Mouse (Mus musculus) monocyte, adult 5-6 weeks (primary cell): Measurements from ENCODE around the gene Zfp444. TPM values are rescaled to one million over a fixed set of nuclear protein-coding genes. Genes with fewer than 3 reads are reported as not detected.

Experiments
- ATAC-seq: fragments of 153-309, 156-312 bp; replicated peaks from 2 replicates; pipeline ENCODE4 v1.8.0; 2017; ENCODE audit warnings: mild to moderate bottlenecking; ENCODE audit not compliant: low TSS enrichment, insufficient number of reproducible peaks, severe bottlenecking, poor library complexity, low FRiP score
- total RNA-seq: library from RNA; stranded (forward); fragments of 200-1000, 200-491, 200-594 nt; gene quantifications from 3 replicates; pipeline ENCODE4 v1.2.3, GENCODE M21; 2017

Gene Zfp444
- 12.1 to 33.4 TPM (median 16.7 TPM) in 3 replicates for total RNA-seq

DNA sequence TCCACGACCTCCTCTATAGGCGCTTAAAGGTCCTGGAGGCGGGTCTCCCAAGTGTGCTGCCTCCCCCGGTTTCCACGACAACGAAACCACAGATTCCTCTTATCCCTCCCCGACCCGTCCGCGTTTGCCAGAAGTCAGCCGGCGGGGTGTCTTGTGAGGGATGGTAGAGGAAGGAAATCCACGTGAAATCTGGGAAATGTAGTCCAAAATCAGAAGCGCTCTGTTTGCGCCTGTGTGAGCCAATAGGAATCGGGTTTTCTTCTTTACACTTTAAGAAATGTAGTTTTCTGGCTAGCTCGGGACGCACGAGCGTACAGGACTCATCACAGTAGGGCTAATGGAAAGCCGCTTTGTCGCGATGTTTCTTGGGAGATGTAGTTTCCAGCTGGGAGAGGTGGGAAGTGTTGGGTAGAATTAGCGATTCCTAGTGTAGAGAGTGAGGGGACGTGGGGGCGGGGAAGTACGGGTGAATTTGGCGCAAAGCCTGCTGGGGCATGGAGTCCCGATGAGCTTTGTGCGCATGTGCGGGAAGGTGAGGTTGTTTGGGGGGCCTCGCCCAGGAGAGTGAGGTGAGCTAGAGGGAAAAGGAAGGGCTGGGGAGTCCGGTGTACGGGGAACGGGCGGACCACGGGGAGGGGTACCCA lies at the start of gene Zfp444:
Zfp444 (plus strand) TSS at position 221 of the 644 bp plus-strand sequence.
- ATAC-seq = peak; percentile 81

DNA sequence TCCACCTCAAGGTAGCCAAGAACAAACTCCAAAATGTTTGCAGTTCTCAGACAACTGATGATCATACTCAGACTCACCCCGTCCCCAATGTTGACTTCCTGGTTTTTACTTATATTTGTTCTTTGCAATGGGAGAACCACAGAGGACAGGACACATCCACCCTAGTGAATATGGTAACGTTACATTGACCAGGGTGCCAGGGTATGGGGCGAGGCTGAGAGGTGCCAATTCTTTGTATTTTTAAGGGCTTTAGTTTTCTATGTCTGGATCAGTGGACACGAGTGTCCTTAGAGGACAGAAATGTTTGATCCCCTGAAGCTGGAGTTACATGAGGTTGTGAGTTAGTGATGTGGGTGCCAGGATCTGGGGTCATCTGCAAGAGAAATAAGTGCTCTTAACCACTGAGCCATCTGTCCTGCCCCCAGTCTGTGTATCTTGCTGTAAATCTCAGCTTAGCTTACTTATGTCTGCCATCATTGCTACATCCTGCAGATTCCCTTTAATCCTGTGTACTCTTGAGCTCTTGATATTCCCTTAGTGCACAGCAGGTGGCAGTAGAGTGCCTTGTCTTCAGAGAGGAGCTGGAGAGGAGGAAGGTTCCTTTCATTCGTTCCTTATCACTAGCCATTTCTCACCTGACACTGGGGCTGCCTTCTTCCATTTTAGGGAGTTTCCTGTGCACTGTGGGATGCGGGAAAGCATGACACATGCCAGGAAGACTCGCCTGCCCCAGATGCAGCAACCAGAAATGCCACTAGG lies 45.2 kb upstream of the Zfp444 start:
- peak; percentile 79 for ATAC-seq

DNA sequence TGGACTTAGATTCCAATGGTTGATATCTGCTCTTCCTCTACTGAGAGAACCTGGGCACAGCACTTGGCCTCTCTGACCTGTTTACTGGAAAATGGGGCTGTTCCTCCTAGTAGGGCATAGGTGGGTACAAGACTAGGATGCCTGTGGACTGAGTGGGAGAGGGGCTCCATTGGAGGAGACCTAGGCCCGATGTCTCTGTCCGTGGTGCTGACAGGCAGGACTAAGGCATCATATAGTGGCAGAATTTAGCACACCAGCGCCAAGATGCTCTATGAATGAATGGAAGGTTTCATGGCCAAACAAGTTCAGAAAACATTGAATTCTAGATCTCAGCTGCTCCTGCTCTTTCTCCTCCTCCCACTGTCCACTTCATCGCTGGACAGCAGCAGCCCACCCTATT lies 41.7 kb upstream of the Zfp444 start:
- no peak for ATAC-seq

DNA sequence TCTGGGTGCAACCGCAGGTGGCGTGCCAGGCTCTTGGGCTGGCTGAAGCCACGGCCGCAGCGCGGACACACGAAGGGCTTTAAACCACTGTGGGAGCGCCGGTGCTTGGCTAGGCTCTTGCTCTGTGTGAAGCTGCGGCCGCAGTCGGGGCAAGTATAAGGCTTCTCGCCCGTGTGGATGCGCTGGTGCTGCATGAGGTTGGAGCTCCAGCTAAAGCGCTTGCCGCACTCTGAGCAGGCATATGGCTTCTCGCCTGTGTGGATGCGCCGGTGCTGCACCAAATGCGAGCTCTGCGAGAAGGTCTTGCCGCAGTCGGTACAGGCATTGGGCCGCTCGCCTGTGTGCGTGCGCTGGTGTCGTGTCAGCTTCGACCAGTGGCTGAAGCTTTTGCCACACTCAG lies 39.4 kb upstream of the Zfp444 start:
- ATAC-seq = no peak

DNA sequence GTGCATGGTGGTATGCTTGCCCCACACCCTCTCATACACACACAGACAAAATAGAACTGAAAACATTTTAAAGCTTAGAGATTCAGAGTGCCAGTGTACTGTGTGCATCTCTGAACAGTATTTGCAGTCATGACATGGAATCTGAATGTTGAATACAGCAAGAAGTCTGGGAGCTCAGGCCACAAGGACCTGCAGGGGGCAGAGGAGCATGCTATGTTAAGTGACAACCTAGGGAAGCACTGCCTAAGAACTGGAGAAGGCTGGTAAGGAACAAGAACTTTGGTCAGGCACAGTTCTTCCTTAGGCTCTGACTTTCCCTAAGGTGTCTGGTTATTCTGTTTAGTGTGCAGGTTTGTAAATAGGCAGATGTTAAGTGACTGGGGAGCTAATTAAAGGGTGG lies 35.5 kb upstream of the Zfp444 start:
- no peak for ATAC-seq

DNA sequence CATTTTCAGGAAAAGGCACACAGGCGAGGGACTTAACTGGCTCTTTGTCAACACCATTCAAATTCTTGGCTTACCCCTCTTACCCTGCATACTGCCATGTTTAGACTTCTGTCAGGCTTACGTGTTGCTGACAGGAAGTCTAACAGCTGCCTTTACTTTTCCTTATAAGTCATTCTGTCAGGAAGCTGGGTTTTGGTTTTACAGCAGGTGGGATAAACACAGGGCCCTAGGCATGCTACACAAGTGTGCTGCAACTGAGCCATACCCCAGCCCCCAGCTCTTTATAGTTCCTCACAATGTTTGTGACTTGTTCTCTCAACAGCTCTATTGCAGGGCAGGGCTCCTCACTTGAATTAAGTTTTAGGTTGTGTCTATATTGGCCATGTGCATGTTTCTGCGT lies 32.7 kb upstream of the Zfp444 start:
- no peak for ATAC-seq

DNA sequence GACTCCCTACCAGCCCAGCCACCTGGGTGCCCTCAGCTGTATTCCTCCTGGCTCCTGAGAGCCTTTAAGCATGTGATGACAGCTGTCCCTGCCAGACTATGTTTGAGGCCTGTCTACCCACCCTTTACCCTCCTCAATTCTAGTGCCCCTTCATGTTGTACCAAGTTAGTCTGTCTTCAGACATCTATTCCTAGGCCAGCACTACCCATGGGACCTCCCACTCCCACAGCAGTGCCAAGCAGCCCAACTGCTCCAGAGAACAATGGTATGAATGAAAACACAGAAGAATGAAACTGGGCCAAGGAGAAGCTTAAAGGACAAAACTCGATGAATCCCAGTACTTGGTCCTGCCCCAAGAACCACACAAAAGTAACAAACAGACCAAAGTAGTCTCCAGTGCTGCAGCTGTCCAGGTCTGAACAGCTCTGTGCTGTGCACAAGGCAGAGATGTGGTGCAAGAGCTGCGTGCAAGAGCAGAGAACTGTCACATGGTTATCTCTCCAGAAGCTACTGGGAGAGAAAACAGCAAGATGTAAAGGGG lies 28.0 kb upstream of the Zfp444 start:
- no peak for ATAC-seq

DNA sequence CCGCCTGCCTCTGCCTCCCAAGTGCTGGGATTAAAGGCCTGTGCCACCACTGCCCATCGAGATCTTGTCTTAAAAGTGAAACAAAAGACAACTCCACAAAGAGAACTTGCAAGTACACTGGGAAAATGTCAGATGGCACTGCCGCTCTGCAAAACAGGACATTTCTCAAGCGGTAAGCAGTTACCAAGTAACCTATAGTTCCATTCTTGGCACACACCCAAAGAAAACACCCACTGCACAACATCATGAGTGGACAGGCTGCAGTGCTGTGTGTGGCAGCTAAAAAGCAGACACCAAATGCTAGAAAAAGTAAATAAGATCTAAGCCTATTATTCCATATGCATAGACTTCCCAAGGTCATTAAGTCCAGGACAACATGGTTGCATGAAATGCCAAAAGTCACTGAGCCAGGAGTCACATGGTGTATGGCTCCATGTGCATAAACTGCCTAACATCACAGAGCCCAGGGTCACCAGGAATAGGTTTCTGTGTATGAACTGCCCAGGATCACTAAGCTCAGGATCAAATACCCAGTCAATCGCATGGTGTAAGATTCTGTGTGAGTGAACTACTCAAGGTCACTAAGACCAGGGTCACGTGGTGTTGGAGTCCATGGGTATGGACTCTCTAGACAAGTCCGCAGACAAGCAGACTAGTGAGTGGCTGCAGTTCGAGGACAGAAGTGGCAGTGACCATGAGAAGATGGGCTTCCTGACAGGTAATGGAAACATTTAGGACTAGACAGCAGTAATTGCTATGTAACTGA lies 26.4 kb upstream of the Zfp444 start:
- no peak for ATAC-seq

DNA sequence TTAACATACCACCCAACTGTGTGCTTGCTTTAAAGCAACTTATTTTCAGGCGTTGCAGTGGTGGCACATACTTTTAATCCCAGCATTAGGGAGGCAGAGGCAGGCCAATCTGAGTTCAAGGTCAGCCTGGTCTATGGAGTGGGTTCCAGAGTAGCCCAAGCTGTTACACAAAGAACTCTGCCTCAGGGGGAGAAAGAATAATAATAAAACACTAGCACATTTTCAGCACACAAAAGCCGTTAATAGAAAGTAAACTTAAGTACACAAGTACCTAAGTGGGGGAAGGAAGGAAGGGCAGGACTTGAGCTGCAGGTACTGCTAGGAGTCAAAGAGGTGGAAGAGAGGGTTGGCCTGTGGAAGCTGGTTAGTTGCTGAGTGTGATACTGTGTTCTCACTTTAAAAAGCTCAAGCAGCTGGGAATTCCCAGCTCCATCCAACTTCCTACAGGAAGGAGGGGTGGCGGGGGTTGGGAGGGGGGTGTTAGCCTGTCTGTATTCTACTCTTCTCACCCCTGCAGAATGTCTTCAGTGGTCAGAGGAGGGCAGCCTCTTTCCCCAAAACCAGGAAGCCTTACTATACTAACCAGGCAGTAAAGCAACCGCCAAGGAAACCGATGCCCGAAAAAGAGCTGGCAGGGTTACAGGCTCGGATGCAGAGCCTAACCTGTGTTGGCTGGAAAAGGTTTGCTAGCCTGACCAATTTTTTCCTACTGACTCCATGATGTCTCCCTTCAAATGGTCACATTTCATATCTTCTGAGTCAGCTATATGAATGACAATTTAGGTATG lies 25.6 kb upstream of the Zfp444 start:
- no peak for ATAC-seq

DNA sequence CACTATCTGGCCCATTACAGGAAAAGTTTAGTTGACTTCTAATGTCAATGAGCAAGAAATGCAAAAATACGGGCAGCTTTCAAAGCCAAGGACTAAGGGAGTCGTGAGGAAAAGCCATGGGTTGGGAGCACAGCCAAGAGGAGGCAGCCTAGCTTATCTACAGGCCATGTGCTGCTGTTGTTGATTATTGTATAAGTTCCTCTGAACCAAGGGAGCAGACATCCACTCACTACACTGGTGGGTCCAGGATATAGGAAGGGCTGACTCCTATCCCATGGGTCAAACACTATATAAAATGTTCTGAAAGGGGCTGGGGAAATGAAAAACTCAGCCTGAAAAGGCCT lies 25.1 kb upstream of the Zfp444 start:
- no peak for ATAC-seq

DNA sequence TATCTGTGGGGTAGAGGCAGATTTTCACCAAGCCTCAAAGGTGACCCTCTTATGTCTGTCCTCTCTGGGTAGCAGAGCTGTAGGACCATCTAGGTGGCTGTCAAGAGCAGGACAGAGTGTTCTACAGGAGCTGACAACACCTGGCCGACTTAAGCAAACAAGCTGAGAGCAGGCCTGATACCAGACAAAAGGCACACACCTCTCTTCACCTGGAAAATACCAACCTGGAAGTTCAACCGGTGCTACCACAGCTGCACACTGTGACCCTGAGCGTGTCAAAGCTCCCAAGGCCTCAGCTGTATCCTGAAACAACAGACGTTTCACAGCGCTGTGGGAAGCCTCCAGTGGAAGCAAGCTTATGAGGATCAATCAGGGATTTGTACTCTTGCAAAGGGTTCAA lies 24.3 kb upstream of the Zfp444 start:
- no peak for ATAC-seq

DNA sequence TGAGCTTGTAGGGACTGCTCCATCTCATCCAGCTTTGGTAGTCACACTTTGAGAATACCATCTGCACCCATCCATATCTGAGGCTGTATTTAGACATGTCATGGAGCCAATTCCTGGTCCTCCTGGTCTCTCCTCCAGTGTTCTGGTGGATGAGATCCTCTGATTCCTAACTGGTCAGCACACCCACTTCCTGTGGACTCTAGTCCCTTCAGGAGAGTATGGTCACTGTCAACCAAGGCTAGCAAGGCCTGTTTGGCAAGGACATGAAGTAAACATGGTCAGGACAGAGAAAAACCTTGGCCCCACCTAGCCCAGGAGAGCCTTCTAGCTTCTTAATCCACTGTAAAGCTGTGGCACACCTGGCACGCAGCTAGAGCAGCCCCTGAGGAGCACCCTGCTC lies 20.8 kb upstream of the Zfp444 start:
- ATAC-seq = no peak

DNA sequence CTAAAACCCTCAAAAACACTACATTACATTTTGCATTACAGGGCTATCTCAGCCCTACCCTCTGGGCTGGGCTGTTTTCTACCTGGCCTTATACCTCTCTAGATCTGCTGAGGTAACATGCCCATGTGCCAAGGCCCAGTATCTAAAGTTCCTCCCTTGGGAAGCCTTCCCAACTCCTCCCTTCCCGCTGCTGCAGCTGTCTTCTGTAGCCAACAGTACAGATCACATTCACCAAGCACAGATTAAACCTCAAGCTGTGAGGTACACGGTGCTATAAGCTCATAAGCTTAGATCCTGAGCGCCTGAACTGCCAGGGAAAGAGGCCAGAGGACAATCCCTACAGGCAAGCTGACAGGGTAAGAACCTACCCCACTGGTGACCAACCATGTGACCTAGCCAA lies 20.0 kb upstream of the Zfp444 start:
- no peak for ATAC-seq

DNA sequence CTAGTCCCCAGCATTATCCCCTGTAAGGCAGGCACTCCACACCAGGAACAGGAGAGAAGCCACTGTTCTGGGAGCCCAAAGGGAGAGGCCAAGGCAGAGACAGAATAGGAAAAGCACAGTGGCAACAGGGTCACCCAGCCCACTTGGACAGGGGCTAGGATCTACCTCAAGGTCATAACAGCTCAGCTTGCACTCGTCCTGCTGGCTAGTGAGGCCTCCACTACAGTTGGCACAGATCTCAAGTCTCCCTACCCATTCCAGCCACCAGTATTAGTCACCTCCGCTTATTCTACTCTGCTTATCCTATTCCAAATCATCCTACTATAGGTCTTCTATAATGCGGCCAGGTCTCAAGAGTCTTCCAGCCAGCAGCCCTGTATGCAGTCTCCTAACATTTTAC lies 18.9 kb upstream of the Zfp444 start:
- no peak for ATAC-seq

DNA sequence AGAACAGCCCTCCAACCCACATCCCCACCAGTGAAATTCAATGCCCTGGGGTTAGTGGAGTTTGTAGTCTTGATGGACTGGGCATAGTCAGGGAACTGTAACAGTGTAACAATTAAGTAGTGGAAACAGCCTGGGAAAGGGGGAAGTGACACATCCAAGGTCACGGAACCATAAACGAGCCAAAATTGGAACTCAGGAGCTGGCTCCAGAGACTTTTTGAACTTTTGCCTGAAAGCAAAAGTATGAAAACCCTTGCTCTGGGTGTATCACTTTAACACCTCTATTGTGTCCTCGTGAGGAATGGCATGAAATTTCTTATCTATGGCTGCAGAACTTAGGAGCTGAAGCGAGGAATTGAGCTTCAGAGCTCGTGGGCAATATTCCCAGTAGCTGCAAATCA lies 17.9 kb upstream of the Zfp444 start:
- no peak for ATAC-seq

DNA sequence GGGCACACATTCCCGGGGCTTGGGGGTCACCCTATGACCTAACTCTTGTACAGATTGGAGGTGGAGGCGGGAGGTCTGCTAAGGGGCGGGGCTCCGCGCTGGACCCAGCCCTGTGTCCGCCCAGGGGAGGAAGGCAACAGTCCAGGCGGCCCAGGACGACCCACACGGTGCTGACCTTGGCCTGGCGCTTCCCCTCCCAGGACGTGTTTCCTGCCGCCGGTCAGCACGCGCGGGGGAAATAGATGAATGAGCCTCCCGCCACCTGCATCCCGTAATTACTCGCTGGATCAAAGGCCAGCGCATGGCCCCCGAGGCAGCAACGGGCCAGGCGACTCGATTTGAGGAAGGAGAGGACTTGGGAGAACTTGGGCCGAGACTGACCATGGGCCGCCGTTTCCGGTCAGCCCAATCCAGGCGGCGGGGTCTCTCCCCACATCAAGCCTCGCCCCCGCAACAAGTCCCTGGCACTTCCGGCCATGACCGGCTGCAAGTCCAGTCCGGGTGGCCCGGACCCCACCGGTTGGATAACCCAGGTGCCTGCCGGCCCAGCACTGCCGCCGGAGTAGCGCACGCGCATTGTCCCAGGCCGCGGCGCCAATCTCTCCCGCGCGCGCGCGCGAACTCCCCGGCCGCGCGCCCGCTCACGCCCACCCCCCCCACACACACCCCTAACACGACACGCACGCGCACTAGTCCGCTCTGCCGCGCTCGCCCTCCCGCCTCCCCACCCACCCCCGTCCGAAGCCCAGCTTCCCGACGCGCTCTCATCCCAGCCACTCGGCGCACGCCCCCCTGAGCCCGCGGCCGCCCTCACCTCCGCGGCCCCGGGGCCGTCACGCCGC lies 16.8 kb upstream of the Zfp444 start:
- ATAC-seq = peak; percentile 14; the same call in 1 of the 2 replicates

DNA sequence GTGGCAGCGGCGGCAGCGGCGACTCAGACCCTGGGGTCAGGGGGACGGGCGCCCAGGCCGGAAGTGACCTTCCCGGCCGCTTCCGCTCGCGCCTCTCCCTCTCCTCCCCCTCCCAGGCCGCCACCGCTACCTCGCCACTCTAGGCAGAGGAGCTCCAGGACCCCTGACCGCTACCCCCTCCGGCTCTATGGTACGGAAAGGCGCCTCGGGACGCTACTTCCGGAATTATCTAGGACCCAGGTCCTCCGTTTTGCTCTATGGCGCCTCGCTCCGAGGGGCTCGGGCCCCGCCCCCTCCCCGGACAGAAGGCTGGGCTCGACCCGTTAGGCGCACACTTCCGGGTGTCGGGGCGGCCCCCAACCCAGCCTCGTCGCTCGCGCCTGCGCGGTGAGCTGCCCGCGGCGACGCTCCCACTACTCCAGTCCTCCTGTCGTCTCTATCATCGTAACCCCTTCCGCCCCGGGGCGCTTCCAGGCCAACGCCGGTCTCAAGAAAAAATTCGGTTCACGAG lies 16.1 kb upstream of the Zfp444 start, which contains the start of gene Zfp787:
Zfp787 (minus strand) TSS at position 97 of the 511 bp plus-strand sequence.
- peak; percentile 72 for ATAC-seq
